Mouse (Mus musculus): Measurements from ENCODE around the gene Vps33b. TPM values are rescaled to one million over a fixed set of nuclear protein-coding genes. Genes with fewer than 3 reads are reported as not detected.

Gene Vps33b
- polyA plus RNA-seq, 1 experiment: 5.0 TPM

DNA sequence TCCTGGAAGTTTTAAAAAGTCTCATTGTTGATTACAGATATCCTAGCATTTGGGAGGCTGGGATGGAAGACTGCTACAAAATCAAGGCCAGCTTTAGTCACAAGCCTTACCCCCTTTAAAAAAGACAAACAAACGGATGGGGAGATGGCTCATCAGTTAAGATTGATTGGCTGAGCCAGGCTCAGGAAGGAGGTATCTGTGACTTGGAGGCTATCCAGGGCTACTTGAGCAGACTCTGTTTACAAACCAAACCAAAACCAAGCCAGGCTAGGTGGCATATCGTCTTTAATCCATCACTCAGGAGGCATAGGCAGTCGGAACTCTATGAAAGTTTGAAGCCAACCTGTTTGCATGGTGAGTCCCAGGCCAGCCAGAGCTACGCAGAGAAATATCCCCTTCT, 27.8 kb upstream of the Vps33b start:
- Histone ChIP-seq H3K27me3 (replicated peaks) (no peaks in the 10 kb centered on the region), H3K9me3 (peaks cover 3% of the 10 kb centered on the region; the same call in 1 of the 2 replicates), H3K4me3 (replicated peaks) (no peak overlapping the region), H3K36me3 (replicated peaks; ENCODE audit: low read length) (peaks cover 38% of the 10 kb centered on the region), H3K4me1 (peaks cover 35% of the 10 kb centered on the region)
- TF ChIP-seq GATA1 (IDR thresholded peaks at IDR 0.05; ENCODE audit: borderline replicate concordance, low read length): no peak
- TF ChIP-seq FLI1 (IDR thresholded peaks at IDR 0.05; ENCODE audit: low read length): no peak

DNA sequence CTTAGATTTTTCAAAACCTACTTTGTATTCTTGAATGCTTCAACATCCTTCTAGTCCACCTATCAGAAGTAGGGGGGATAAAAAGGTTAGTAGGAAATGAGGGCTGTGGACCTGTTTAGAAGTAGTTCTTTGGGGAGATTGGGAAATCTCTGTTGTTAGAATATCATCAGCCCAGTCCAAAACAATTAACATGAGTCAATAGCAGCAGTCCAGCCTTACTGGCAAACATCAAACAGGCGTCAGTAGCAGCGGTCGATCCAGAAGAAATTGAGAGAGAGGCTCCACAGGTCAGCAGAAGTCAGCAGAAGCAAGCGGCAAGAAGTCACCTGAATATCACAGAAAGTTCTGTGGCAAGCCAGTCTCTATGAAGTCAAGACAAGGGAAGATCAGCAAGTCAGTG, 24.6 kb upstream of the Vps33b start:
- no peak for TF ChIP-seq GATA1 (IDR thresholded peaks at IDR 0.05; ENCODE audit: borderline replicate concordance, low read length)
- TF ChIP-seq FLI1 (IDR thresholded peaks at IDR 0.05; ENCODE audit: low read length): no peak
- Histone ChIP-seq H3K36me3 (replicated peaks; ENCODE audit: low read length) (peaks cover 14% of the 10 kb centered on the region), H3K9me3 (peaks cover 3% of the 10 kb centered on the region; the same call in 1 of the 2 replicates)

GRCm38 (mm10) chr7:80246148-80246721, 23.2 kb upstream of the Vps33b start, which contains the start of gene Ttll13:
Gene Ttll13, plus strand, starts transcription at chr7:80246376.
- peaks cover 2% of the 10 kb centered on the region for H3K36me3 ChIP-seq (replicated peaks; ENCODE audit: low read length)
- peak within 1 kb of the TSS; percentile 92 for H3K4me3 ChIP-seq (replicated peaks)
- H3K4me1 ChIP-seq: peaks cover 49% of the 10 kb centered on the region
- H3K9me3 ChIP-seq: peaks cover 3% of the 10 kb centered on the region; the same call in 1 of the 2 replicates
- TF ChIP-seq GATA1 (IDR thresholded peaks at IDR 0.05; ENCODE audit: borderline replicate concordance, low read length): no peak
- no peak for TF ChIP-seq FLI1 (IDR thresholded peaks at IDR 0.05; ENCODE audit: low read length)
- no peaks in the 10 kb centered on the region for H3K27me3 ChIP-seq (replicated peaks)

More for the DNA sequence above, 24.6 kb upstream of the Vps33b start:
- peaks cover 46% of the 10 kb centered on the region for H3K4me1 ChIP-seq
- no peaks in the 10 kb centered on the region for H3K27me3 ChIP-seq (replicated peaks)
- H3K4me3 ChIP-seq (replicated peaks): no peak overlapping the region

DNA sequence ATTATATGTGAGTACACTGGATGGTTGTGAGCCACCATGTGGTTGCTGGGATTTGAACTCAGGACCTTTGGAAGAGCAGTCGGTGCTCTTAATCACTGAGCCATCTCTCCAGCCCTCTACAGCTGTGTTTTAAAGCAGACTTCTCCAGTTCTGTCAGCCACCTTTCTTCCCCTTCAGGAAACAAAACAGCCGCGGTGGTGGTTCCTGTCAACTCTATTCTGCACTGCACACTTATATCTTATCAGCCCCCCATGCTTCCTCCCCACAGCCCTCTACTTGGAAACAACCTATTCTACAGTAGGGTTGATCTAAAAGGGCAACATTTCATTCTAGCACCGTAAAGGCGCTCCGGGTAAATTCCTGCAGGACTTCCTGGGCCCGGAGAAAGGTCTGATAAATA, 22.6 kb upstream of the Vps33b start:
- no peaks in the 10 kb centered on the region for H3K36me3 ChIP-seq (replicated peaks; ENCODE audit: low read length)
- peak overlapping the region; percentile 81 for H3K4me3 ChIP-seq (replicated peaks)
- H3K4me1 ChIP-seq: peaks cover 49% of the 10 kb centered on the region
- TF ChIP-seq GATA1 (IDR thresholded peaks at IDR 0.05; ENCODE audit: borderline replicate concordance, low read length): no peak
- TF ChIP-seq FLI1 (IDR thresholded peaks at IDR 0.05; ENCODE audit: low read length): no peak
- H3K27me3 ChIP-seq (replicated peaks): no peaks in the 10 kb centered on the region
- peaks cover 3% of the 10 kb centered on the region; the same call in 1 of the 2 replicates for H3K9me3 ChIP-seq

DNA sequence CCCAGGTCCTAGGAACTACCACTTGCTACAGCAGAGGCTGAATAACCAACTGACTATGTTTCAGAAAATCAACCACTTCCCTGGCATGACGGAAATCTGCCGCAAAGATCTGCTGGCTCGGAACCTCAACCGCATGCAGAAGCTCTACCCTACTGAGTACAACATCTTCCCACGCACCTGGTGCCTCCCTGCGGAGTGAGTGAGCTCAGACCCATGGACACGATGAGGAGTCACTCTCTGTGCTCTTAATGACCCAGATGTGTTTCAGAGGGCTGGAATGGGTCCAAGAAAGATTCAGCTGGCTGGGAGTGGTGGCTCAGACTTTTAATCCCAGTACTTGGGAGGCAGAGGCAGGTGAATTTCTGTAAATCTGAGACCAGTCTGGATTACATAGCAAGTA, 17.0 kb upstream of the Vps33b start:
- no peak overlapping the region for H3K4me3 ChIP-seq (replicated peaks)
- TF ChIP-seq GATA1 (IDR thresholded peaks at IDR 0.05; ENCODE audit: borderline replicate concordance, low read length): no peak
- TF ChIP-seq FLI1 (IDR thresholded peaks at IDR 0.05; ENCODE audit: low read length): no peak

GRCm38 (mm10) chr7:80252886-80253285, 16.6 kb upstream of the Vps33b start:
- Histone ChIP-seq H3K36me3 (replicated peaks; ENCODE audit: low read length) (no peaks in the 10 kb centered on the region), H3K4me3 (replicated peaks) (no peak overlapping the region), H3K4me1 (peaks cover 45% of the 10 kb centered on the region)

More for the DNA sequence above, 17.0 kb upstream of the Vps33b start:
- H3K9me3 ChIP-seq: no peaks in the 10 kb centered on the region
- H3K4me1 ChIP-seq: peaks cover 48% of the 10 kb centered on the region
- H3K36me3 ChIP-seq (replicated peaks; ENCODE audit: low read length): no peaks in the 10 kb centered on the region
- H3K27me3 ChIP-seq (replicated peaks): no peaks in the 10 kb centered on the region

DNA sequence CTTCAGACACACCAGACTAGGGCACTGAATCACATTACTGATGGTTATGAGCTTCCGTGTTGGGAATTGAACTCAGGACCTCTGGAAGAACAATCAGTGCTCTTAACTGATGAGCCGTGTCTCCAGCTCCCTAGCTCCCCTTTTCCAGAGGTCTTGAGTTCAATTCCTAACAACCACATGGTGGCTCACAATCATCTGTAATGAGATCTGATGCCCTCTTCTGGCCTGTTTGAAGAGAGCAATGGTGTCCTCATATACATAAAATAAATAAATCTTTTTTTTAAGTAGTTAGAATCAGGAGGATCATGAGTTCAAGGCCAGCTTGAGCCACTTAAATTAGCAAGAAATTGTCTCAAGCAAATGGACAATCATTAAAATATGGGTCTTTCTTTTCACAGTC, 13.5 kb upstream of the Vps33b start:
- TF ChIP-seq GATA1 (IDR thresholded peaks at IDR 0.05; ENCODE audit: borderline replicate concordance, low read length) (no peak), FLI1 (IDR thresholded peaks at IDR 0.05; ENCODE audit: low read length) (no peak)
- Histone ChIP-seq H3K4me1 (peaks cover 53% of the 10 kb centered on the region), H3K36me3 (replicated peaks; ENCODE audit: low read length) (peaks cover 5% of the 10 kb centered on the region), H3K27me3 (replicated peaks) (no peaks in the 10 kb centered on the region), H3K4me3 (replicated peaks) (no peak overlapping the region), H3K9me3 (no peaks in the 10 kb centered on the region)

More at GRCm38 (mm10) chr7:80252886-80253285, 16.6 kb upstream of the Vps33b start:
- Histone ChIP-seq H3K9me3 (no peaks in the 10 kb centered on the region), H3K27me3 (replicated peaks) (no peaks in the 10 kb centered on the region)
- TF ChIP-seq FLI1 (IDR thresholded peaks at IDR 0.05; ENCODE audit: low read length) (no peak), GATA1 (IDR thresholded peaks at IDR 0.05; ENCODE audit: borderline replicate concordance, low read length) (no peak)

GRCm38 (mm10) chr7:80257706-80258105, 11.7 kb upstream of the Vps33b start:
- Histone ChIP-seq H3K4me1 (peaks cover 47% of the 10 kb centered on the region), H3K36me3 (replicated peaks; ENCODE audit: low read length) (peaks cover 9% of the 10 kb centered on the region), H3K27me3 (replicated peaks) (no peaks in the 10 kb centered on the region), H3K4me3 (replicated peaks) (no peak overlapping the region), H3K9me3 (no peaks in the 10 kb centered on the region)
- TF ChIP-seq FLI1 (IDR thresholded peaks at IDR 0.05; ENCODE audit: low read length) (no peak), GATA1 (IDR thresholded peaks at IDR 0.05; ENCODE audit: borderline replicate concordance, low read length) (no peak)

DNA sequence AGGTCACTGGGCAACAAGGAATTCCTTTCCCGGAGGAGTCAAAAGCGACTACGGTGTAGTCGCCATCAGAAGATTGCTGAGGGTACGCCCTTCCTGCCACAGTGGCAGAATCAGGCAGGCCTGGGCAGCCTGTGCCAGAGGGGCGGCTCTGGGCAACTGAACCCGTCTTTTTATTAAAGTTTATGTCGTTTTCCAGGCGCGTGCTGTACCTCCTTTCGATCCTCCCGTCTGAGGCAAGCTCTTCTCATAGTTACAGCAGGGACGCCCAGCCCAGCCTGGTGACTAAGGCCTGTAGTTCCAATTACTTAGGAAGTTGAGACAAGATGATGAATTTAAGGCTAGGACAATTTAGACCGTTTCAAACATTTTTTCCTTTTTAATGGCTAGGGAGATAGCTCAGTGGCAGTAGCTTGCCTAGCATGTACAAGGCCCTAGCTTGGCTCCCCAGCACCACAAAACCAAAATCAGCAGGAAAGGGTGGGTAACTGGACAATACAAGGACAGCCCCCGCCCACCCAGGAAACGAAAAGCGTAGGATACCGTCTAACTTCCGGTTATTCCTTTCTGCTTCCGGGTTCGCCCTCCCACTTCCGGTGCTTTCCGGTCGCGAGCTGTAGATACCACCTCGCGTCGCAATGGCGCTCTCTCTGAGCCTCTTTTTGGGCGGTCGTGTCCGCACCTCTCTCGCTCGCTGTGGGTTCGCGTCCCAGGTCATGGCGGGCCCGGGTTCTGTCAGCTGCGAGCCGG, 8.7 kb upstream of the Vps33b start, which contains the start of gene Ngrn:
Gene Ngrn, plus strand, starts transcription at position 591 of the 747 bp plus-strand sequence.
- no peak for TF ChIP-seq GATA1 (IDR thresholded peaks at IDR 0.05; ENCODE audit: borderline replicate concordance, low read length)
- TF ChIP-seq FLI1 (IDR thresholded peaks at IDR 0.05; ENCODE audit: low read length): peak; percentile 99
- Histone ChIP-seq H3K4me1 (peaks cover 38% of the 10 kb centered on the region), H3K9me3 (no peaks in the 10 kb centered on the region), H3K4me3 (replicated peaks) (peak within 1 kb of the TSS; percentile 97), H3K36me3 (replicated peaks; ENCODE audit: low read length) (peaks cover 33% of the 10 kb centered on the region), H3K27me3 (replicated peaks) (no peaks in the 10 kb centered on the region)

Measured in megakaryocyte, embryonic 14.5 days (primary cell).